Mouse (Mus musculus) stomach, postnatal 0 days (tissue): ENCODE measurements around the gene Krt17.

Experiments used
- CTCF ChIP-seq: IDR thresholded peaks from 2 replicates; pipeline ENCODE4 v1.5.1; 2016; ENCODE audit warnings: antibody characterized with exemption, low read depth, mild to moderate bottlenecking, moderate library complexity
- EP300 ChIP-seq: optimal IDR thresholded peaks from 2 replicates; pipeline ENCODE3; 2016; ENCODE audit warnings: antibody characterized with exemption

DNA sequence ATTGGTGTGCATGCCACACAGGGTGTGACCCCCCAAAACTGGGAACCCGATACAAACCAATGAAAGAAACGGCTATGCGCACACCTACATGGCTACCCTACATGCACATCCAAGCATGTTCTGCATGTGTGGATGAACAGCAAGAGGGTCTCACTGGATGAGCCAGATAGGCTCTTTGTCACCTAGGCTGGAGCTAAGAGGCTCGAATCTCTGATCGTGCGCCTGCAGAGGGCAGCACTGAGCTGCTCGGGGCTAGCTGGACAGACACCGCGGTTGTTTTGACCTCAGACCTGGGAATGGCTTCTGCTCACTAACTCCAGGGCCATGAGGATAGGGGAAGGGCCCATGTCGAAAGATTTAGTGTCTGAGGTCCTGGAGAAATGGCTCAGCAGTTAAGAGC, 21.7 kb upstream of the Krt17 start:
- TF ChIP-seq EP300 (no peak), CTCF (peak; percentile 95)
